Mouse (Mus musculus): ENCODE data around the gene Unc79. TPM values are rescaled to one million over a fixed set of nuclear protein-coding genes. Genes with fewer than 3 reads are reported as not detected.

Unc79 gene
- 0.34 and 0.57 TPM in 2 replicates for polyA plus RNA-seq (2015; fragmentation: Nextera tagmentation; extraction: Ambion mirVana)

DNA sequence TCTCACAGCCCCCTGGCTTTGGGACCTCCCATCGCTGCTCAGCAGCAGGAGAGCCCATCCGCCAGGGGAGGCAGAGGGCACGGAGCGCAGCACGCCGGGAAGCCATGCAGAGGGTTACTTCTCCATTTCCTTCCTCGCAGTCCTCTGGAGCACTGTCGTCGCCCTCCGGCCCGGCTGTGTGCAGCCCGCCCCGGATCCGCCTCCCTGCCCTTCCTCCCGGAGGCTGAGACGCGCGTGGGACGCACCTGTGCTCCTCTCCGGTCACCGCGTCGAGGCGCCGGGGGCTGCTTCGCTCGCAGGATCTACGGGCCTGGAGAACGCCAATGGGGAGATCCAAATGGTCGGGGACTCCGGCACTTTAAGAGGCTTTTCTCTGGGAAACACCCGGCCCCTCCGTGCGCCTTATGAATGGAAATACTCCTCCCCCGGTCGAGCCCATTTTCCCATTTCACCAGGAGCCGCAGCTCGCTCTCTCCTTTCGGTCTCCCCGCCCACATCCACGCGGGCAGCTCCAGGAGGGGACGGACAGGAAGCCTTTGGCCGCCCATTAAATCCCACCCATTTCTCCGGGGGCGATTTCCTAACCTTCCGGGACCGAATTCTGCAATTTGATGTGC lies at the start of gene Unc79:
Gene Unc79, plus strand, starts transcription at position 82 of the 617 bp plus-strand sequence.
- Histone ChIP-seq H3K4me1 (ENCODE audit: control insufficient read depth, insufficient read depth, low read length) (peaks cover 9% of the 10 kb centered on the region), H3K9ac (ENCODE audit: low read length) (peak within 1 kb of the TSS; percentile 57; the same call in 1 of the 2 replicates), H3K9me3 (replicated peaks; ENCODE audit: control insufficient read depth, low read length) (no peaks in the 10 kb centered on the region), H3K27me3 (ENCODE audit: control insufficient read depth, insufficient read depth, low read length) (peaks cover 9% of the 10 kb centered on the region; the same call in 1 of the 2 replicates), H3K4me3 (replicated peaks; ENCODE audit: low read length) (peak within 1 kb of the TSS; percentile 50), H3K36me3 (ENCODE audit: control insufficient read depth, insufficient read depth, low read length) (no peaks in the 10 kb centered on the region), H3K27ac (ENCODE audit: low read length) (no peak within 1 kb of the TSS), H3K4me2 (ENCODE audit: low read depth, low read length) (peak within 1 kb of the TSS; percentile 96)
- WGBS, result under 1% methylated on average over 48 of the region's 48 CpGs
- peak; percentile 77 for ATAC-seq (ENCODE audit: insufficient read depth, low FRiP score)

DNA sequence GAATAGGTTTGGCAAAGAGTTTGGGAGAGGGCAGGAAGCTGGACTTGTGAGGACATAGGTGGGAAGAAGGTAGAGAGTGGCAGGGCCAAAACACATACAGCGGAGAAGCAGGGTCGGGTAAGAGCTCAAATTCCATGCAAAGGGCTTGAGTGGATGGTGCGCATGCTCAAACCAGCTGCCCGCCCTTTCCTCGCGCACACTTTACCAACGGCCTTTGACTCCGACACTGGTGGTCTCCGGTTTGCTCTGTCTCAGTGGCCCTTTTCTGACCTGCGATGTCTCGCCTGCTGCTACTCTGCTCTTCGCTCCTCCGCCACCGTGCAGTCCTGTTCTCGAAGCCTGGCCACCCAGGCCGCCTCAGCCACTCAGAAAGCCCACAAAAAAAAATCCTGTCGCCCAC lies 49.6 kb upstream of the Unc79 start, which contains the start of gene Cox8c:
Gene Cox8c, plus strand, starts transcription at position 226 of the 400 bp plus-strand sequence.
- WGBS, result 89% methylated on average over 17 of the region's 17 CpGs
- H3K4me2 ChIP-seq (ENCODE audit: low read depth, low read length), result no peak within 1 kb of the TSS
- H3K27me3 ChIP-seq (ENCODE audit: control insufficient read depth, insufficient read depth, low read length), result no peaks in the 10 kb centered on the region

DNA sequence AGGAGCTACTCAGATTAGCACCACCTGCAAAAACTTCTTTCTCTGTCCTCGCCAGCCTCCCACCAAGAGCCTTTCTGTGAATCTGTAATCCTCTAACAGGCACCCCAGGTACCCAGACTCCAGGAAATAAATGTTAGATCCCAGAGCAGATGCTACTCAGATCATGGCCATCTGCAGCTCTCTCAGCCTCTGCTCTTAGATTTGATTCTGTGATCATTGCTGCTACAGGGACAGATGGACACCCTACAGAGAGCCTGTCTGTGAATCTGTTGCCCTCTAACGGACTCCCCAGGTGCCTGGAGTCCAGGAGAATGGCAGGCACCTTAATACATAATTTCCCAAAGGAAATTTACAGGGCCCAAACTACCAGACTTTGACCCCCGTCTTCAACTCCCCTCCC lies 40.5 kb upstream of the Unc79 start:
- Histone ChIP-seq H3K9ac (ENCODE audit: low read length) (no peak overlapping the region), H3K4me3 (replicated peaks; ENCODE audit: low read length) (no peak overlapping the region), H3K4me2 (ENCODE audit: low read depth, low read length) (no peak overlapping the region), H3K9me3 (replicated peaks; ENCODE audit: control insufficient read depth, low read length) (no peaks in the 10 kb centered on the region), H3K4me1 (ENCODE audit: control insufficient read depth, insufficient read depth, low read length) (no peaks in the 10 kb centered on the region), H3K27ac (ENCODE audit: low read length) (no peak overlapping the region), H3K36me3 (ENCODE audit: control insufficient read depth, insufficient read depth, low read length) (no peaks in the 10 kb centered on the region), H3K27me3 (ENCODE audit: control insufficient read depth, insufficient read depth, low read length) (no peaks in the 10 kb centered on the region)
- ATAC-seq (ENCODE audit: insufficient read depth, low FRiP score), result no peak
- WGBS, result 41% methylated on average over 3 of the region's 3 CpGs

More for the DNA sequence above, 49.6 kb upstream of the Unc79 start, which contains the start of gene Cox8c:
- ATAC-seq (ENCODE audit: insufficient read depth, low FRiP score), result no peak
- no peak within 1 kb of the TSS for H3K9ac ChIP-seq (ENCODE audit: low read length)
- H3K4me1 ChIP-seq (ENCODE audit: control insufficient read depth, insufficient read depth, low read length), result no peaks in the 10 kb centered on the region
- no peak within 1 kb of the TSS for H3K4me3 ChIP-seq (replicated peaks; ENCODE audit: low read length)
- no peak within 1 kb of the TSS for H3K27ac ChIP-seq (ENCODE audit: low read length)
- no peaks in the 10 kb centered on the region for H3K36me3 ChIP-seq (ENCODE audit: control insufficient read depth, insufficient read depth, low read length)
- H3K9me3 ChIP-seq (replicated peaks; ENCODE audit: control insufficient read depth, low read length), result no peaks in the 10 kb centered on the region

DNA sequence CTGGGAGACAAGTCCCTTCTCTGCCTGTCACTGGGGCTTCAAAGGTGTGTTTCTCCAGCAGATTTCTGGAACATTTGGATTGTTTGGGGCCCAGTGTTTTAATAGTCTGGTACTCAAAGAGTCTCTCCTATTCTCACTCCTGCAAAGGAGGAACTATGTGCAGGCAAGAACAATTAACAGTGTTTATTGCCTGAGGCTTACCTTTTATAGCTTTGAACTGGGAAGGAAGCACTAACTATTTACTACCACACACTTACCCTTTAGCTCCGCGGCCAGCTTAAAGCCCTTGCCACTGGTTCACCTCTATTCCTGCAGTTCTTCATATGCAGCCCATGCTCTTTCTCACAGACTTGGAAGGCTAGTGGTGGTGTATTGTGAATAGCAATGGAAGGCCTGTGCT lies 32.6 kb upstream of the Unc79 start:
- ATAC-seq (ENCODE audit: insufficient read depth, low FRiP score), result no peak
- no peak overlapping the region for H3K4me3 ChIP-seq (replicated peaks; ENCODE audit: low read length)

DNA sequence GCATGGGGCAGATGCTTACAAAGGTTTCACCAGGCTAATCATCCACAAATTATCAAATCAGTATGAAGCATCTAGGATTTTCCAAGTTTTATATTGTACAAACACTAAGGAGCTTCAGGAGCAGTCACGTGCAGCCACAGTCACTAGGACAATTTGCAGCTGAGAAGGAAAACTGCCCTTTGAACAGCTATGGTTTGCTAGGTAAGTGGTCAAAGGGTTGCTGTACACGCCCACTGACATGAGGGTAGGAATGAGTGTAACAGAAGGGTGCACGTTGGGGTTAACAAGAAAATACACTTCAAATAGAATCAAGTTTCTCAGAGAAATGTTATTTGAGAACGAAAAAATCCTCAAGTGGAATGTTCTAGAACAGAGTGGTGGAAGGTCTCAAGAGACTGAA lies 18.9 kb upstream of the Unc79 start:
- WGBS, result 72% methylated on average over 4 of the region's 4 CpGs
- H3K27me3 ChIP-seq (ENCODE audit: control insufficient read depth, insufficient read depth, low read length), result no peaks in the 10 kb centered on the region
- H3K27ac ChIP-seq (ENCODE audit: low read length), result no peak overlapping the region
- H3K9ac ChIP-seq (ENCODE audit: low read length), result no peak overlapping the region
- no peak overlapping the region for H3K4me2 ChIP-seq (ENCODE audit: low read depth, low read length)
- no peaks in the 10 kb centered on the region for H3K9me3 ChIP-seq (replicated peaks; ENCODE audit: control insufficient read depth, low read length)
- no peak overlapping the region for H3K4me3 ChIP-seq (replicated peaks; ENCODE audit: low read length)
- no peaks in the 10 kb centered on the region for H3K4me1 ChIP-seq (ENCODE audit: control insufficient read depth, insufficient read depth, low read length)
- H3K36me3 ChIP-seq (ENCODE audit: control insufficient read depth, insufficient read depth, low read length), result no peaks in the 10 kb centered on the region
- no peak for ATAC-seq (ENCODE audit: insufficient read depth, low FRiP score)

More for the DNA sequence above, 32.6 kb upstream of the Unc79 start:
- H3K27ac ChIP-seq (ENCODE audit: low read length), result no peak overlapping the region
- H3K27me3 ChIP-seq (ENCODE audit: control insufficient read depth, insufficient read depth, low read length), result no peaks in the 10 kb centered on the region
- no peaks in the 10 kb centered on the region for H3K4me1 ChIP-seq (ENCODE audit: control insufficient read depth, insufficient read depth, low read length)
- no peak overlapping the region for H3K9ac ChIP-seq (ENCODE audit: low read length)
- H3K4me2 ChIP-seq (ENCODE audit: low read depth, low read length), result no peak overlapping the region
- H3K36me3 ChIP-seq (ENCODE audit: control insufficient read depth, insufficient read depth, low read length), result no peaks in the 10 kb centered on the region
- 96% methylated on average over 2 of the region's 2 CpGs for WGBS
- H3K9me3 ChIP-seq (replicated peaks; ENCODE audit: control insufficient read depth, low read length), result no peaks in the 10 kb centered on the region

DNA sequence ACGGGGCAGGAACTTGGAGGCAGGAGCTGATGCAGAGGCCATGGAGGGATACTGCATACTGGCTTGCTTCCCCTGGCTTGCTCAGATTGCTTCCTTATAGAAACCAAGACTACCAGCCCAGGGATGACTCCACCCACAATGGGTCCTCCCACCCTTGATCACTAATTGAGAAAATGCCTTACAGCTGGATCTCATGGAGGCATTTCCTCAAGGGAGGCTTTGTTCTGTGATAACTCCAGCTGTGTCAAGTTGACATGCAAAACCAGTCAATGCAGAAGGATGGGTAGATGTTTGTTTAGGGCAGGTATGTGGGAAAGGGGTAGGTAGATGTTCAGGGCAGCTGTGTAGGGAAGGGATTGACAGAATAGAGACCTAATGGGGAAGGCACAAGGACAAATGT lies 18.3 kb upstream of the Unc79 start:
- Histone ChIP-seq H3K4me3 (replicated peaks; ENCODE audit: low read length) (no peak overlapping the region), H3K4me1 (ENCODE audit: control insufficient read depth, insufficient read depth, low read length) (no peaks in the 10 kb centered on the region), H3K4me2 (ENCODE audit: low read depth, low read length) (no peak overlapping the region), H3K9ac (ENCODE audit: low read length) (no peak overlapping the region), H3K27me3 (ENCODE audit: control insufficient read depth, insufficient read depth, low read length) (no peaks in the 10 kb centered on the region), H3K36me3 (ENCODE audit: control insufficient read depth, insufficient read depth, low read length) (no peaks in the 10 kb centered on the region), H3K27ac (ENCODE audit: low read length) (no peak overlapping the region), H3K9me3 (replicated peaks; ENCODE audit: control insufficient read depth, low read length) (no peaks in the 10 kb centered on the region)
- 69% methylated on average over 1 of the region's 1 CpGs for WGBS
- no peak for ATAC-seq (ENCODE audit: insufficient read depth, low FRiP score)

DNA sequence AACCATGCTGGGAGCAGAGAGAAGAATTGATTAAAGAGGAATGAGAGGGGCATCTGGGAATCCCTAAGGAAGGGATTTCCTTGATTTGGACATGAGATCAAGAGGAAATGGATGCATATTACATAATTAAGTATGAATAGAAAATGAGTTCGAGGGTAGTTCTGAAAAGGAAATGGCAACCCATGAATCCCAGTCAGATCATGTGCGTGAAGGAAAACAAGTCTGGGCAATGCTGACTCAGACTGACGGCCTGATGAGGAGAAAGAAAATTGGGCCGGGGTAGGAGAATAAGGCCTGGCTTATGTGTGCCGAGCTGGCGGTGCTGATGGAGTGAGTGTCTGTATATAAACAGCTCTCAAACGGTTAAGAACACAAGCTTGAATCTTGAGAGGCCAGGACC lies 17.9 kb upstream of the Unc79 start:
- WGBS, result 79% methylated on average over 7 of the region's 7 CpGs
- Histone ChIP-seq H3K4me2 (ENCODE audit: low read depth, low read length) (no peak overlapping the region), H3K36me3 (ENCODE audit: control insufficient read depth, insufficient read depth, low read length) (no peaks in the 10 kb centered on the region), H3K4me3 (replicated peaks; ENCODE audit: low read length) (no peak overlapping the region), H3K9me3 (replicated peaks; ENCODE audit: control insufficient read depth, low read length) (no peaks in the 10 kb centered on the region), H3K27me3 (ENCODE audit: control insufficient read depth, insufficient read depth, low read length) (no peaks in the 10 kb centered on the region), H3K4me1 (ENCODE audit: control insufficient read depth, insufficient read depth, low read length) (no peaks in the 10 kb centered on the region), H3K27ac (ENCODE audit: low read length) (no peak overlapping the region), H3K9ac (ENCODE audit: low read length) (no peak overlapping the region)
- ATAC-seq (ENCODE audit: insufficient read depth, low FRiP score), result no peak

DNA sequence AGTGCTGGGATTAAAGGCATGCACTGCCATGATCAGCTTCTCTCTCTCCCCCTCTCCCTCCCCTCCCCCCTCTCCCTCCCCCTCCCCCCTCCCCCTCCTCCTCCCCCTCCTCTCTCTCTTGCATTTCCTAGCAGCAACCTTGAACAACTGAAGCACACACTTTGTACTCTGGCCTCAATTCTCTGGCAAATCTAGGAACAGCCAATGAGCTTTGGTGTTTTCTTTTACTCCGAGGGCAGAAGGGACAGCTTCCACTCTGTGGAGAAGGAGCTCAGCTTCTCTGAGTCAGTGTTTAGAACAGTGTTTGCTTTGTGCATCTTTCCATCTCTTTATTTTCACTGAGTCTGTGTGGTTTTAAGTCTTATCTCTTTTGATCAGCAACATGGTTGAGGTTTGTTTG lies 12.8 kb upstream of the Unc79 start:
- ATAC-seq (ENCODE audit: insufficient read depth, low FRiP score), result no peak
- Histone ChIP-seq H3K4me3 (replicated peaks; ENCODE audit: low read length) (no peak overlapping the region), H3K27ac (ENCODE audit: low read length) (no peak overlapping the region), H3K27me3 (ENCODE audit: control insufficient read depth, insufficient read depth, low read length) (no peaks in the 10 kb centered on the region), H3K4me2 (ENCODE audit: low read depth, low read length) (no peak overlapping the region), H3K4me1 (ENCODE audit: control insufficient read depth, insufficient read depth, low read length) (no peaks in the 10 kb centered on the region), H3K36me3 (ENCODE audit: control insufficient read depth, insufficient read depth, low read length) (no peaks in the 10 kb centered on the region), H3K9me3 (replicated peaks; ENCODE audit: control insufficient read depth, low read length) (no peaks in the 10 kb centered on the region), H3K9ac (ENCODE audit: low read length) (no peak overlapping the region)
- 30% methylated on average over 1 of the region's 1 CpGs for WGBS

DNA sequence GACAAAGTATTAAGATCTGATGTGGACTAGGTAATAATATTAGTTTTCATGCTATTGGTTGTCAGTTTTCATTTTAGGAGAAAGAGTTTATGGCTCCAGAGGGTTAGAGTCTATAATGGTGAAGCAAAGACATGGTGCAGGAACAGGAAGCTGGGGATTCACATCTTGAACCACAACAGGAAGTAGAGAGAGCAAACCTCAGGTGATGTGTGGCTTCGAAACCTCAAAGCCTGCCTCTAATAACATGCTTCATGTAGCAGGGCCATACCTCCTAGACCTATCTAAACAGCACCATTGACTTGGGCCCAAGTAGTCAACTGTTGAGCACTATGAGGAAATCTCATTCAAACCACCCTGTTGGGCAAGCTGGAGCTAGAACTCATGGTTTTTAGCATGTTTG lies 3.1 kb upstream of the Unc79 start:
- H3K27me3 ChIP-seq (ENCODE audit: control insufficient read depth, insufficient read depth, low read length), result peaks cover 9% of the 10 kb centered on the region; the same call in 1 of the 2 replicates
- 96% methylated on average over 1 of the region's 1 CpGs for WGBS
- peaks cover 9% of the 10 kb centered on the region for H3K4me1 ChIP-seq (ENCODE audit: control insufficient read depth, insufficient read depth, low read length)
- no peaks in the 10 kb centered on the region for H3K9me3 ChIP-seq (replicated peaks; ENCODE audit: control insufficient read depth, low read length)
- no peak overlapping the region for H3K4me2 ChIP-seq (ENCODE audit: low read depth, low read length)
- H3K36me3 ChIP-seq (ENCODE audit: control insufficient read depth, insufficient read depth, low read length), result no peaks in the 10 kb centered on the region
- no peak overlapping the region for H3K4me3 ChIP-seq (replicated peaks; ENCODE audit: low read length)
- H3K9ac ChIP-seq (ENCODE audit: low read length), result no peak overlapping the region
- ATAC-seq (ENCODE audit: insufficient read depth, low FRiP score), result no peak
- H3K27ac ChIP-seq (ENCODE audit: low read length), result no peak overlapping the region
